Mouse (Mus musculus) neural tube, embryonic 13.5 days (tissue): ENCODE measurements around the gene Prss46. TPM values are rescaled to one million over a fixed set of nuclear protein-coding genes. Genes with fewer than 3 reads are reported as not detected.
A peak's percentile ranks its signal among the peaks of the same experiment; 100 is the strongest.

Experiments used
- ATAC-seq: fragments of 200-750 bp; cut with Nextera tagmentation; 2 replicates; pipeline ENCODE4 v1.8.0; 2017; ENCODE audit warnings: low read depth, mild to moderate bottlenecking, moderate TSS enrichment, moderate library complexity
- H3K27ac ChIP-seq: fragments of 300-500 bp; sonication (generic); replicated peaks from 2 replicates; pipeline ENCODE4 v1.5.1; 2015; ENCODE audit warnings: moderate library complexity, mild to moderate bottlenecking, inconsistent platforms
- H3K27me3 ChIP-seq: fragments of 300-500 bp; sonication (generic); 2 replicates; pipeline ENCODE4 v1.6.1; 2015; ENCODE audit warnings: mild to moderate bottlenecking, inconsistent platforms
- H3K36me3 ChIP-seq: fragments of 300-500 bp; sonication (generic); 2 replicates; pipeline ENCODE4 v1.6.1; 2015; ENCODE audit warnings: mild to moderate bottlenecking, inconsistent platforms
- H3K4me1 ChIP-seq: fragments of 300-500 bp; sonication (generic); replicated peaks from 2 replicates; pipeline ENCODE4 v1.6.1; 2015; ENCODE audit warnings: inconsistent platforms
- H3K4me2 ChIP-seq: fragments of 300-500 bp; sonication (generic); 2 replicates; pipeline ENCODE4 v1.6.1; 2015; ENCODE audit warnings: inconsistent platforms, mild to moderate bottlenecking, moderate library complexity
- H3K4me3 ChIP-seq: fragments of 300-500 bp; sonication (generic); 2 replicates; pipeline ENCODE4 v1.5.1; 2015; ENCODE audit warnings: mild to moderate bottlenecking, inconsistent platforms
- H3K9ac ChIP-seq: fragments of 300-500 bp; sonication (generic); 2 replicates; pipeline ENCODE4 v1.6.1; 2015; ENCODE audit warnings: moderate library complexity, mild to moderate bottlenecking, inconsistent platforms
- H3K9me3 ChIP-seq: fragments of 300-500 bp; sonication (generic); 2 replicates; pipeline ENCODE4 v1.6.1; 2016; ENCODE audit warnings: inconsistent platforms
- WGBS: fragments of 180-500 bp; shearing (Covaris S2); methylation state at CpG from one replicate; pipeline ENCODE4 v1.1.7; 2015; 5-methylcytosine and 5-hydroxymethylcytosine counted together
- polyA plus RNA-seq: library from polyadenylated mRNA; unstranded; fragments of >200 nt; fragmentation: Nextera tagmentation; extraction: Ambion mirVana; gene quantifications from 2 replicates; pipeline ENCODE4 v1.2.1, GENCODE M21; 2015

The Prss46 gene
- polyA plus RNA-seq, 1 experiment from 2014 or later = not detected

- Histone ChIP-seq H3K27ac (peak overlapping the region; percentile 76), H3K9ac (peak overlapping the region; percentile 58), H3K4me1 (peaks cover 26% of the 10 kb centered on the region), H3K4me2 (peak overlapping the region; percentile 57), H3K4me3 (peak overlapping the region; percentile 34), H3K27me3 (peaks cover 37% of the 10 kb centered on the region), H3K9me3 (no peaks in the 10 kb centered on the region), H3K36me3 (no peaks in the 10 kb centered on the region)
- ATAC-seq = peak; percentile 77
- 6% methylated on average over 40 of the region's 40 CpGs for WGBS
These were observed 29.7 kb downstream of the Prss46 start for GRCm38 (mm10) chr9:110873681-110874659.

- H3K36me3 ChIP-seq = no peaks in the 10 kb centered on the region
- H3K4me2 ChIP-seq = peak overlapping the region; percentile 57
- no peak overlapping the region for H3K4me3 ChIP-seq
- peaks cover 45% of the 10 kb centered on the region for H3K27me3 ChIP-seq
- peaks cover 31% of the 10 kb centered on the region for H3K4me1 ChIP-seq
- no peak overlapping the region for H3K9ac ChIP-seq
- H3K9me3 ChIP-seq = no peaks in the 10 kb centered on the region
- peak; percentile 60 for ATAC-seq
- peak overlapping the region; percentile 76 for H3K27ac ChIP-seq
- 10% methylated on average over 2 of the region's 3 CpGs for WGBS
These were observed 30.4 kb downstream of the Prss46 start for GRCm38 (mm10) chr9:110874660-110875191.

GRCm38 (mm10) chr9:110875288-110875695 is 31.0 kb downstream of the Prss46 start:
- Histone ChIP-seq H3K4me2 (no peak overlapping the region), H3K9ac (no peak overlapping the region), H3K27ac (peak overlapping the region; percentile 76), H3K9me3 (no peaks in the 10 kb centered on the region), H3K27me3 (peaks cover 50% of the 10 kb centered on the region), H3K36me3 (no peaks in the 10 kb centered on the region), H3K4me1 (peaks cover 37% of the 10 kb centered on the region), H3K4me3 (no peak overlapping the region)
- ATAC-seq = peak; percentile 66; the same call in 1 of the 2 replicates
- WGBS = 11% methylated on average over 5 of the region's 6 CpGs

GRCm38 (mm10) chr9:110877353-110877752 is 33.0 kb downstream of the Prss46 start:
- 69% methylated on average over 1 of the region's 1 CpGs for WGBS
- Histone ChIP-seq H3K27ac (no peak overlapping the region), H3K27me3 (peaks cover 67% of the 10 kb centered on the region)

GRCm38 (mm10) chr9:110877888-110878287 is 33.6 kb downstream of the Prss46 start:
- H3K36me3 ChIP-seq = no peaks in the 10 kb centered on the region
- peaks cover 41% of the 10 kb centered on the region for H3K4me1 ChIP-seq
- no peak for ATAC-seq
- WGBS = 84% methylated on average over 5 of the region's 5 CpGs
- H3K4me2 ChIP-seq = no peak overlapping the region
- H3K9me3 ChIP-seq = no peaks in the 10 kb centered on the region
- H3K4me3 ChIP-seq = no peak overlapping the region
- no peak overlapping the region for H3K27ac ChIP-seq
- no peak overlapping the region for H3K9ac ChIP-seq
- peaks cover 63% of the 10 kb centered on the region for H3K27me3 ChIP-seq

More at GRCm38 (mm10) chr9:110877353-110877752, 33.0 kb downstream of the Prss46 start:
- Histone ChIP-seq H3K9me3 (no peaks in the 10 kb centered on the region), H3K4me1 (peaks cover 41% of the 10 kb centered on the region), H3K36me3 (no peaks in the 10 kb centered on the region), H3K9ac (no peak overlapping the region), H3K4me3 (no peak overlapping the region), H3K4me2 (no peak overlapping the region)
- ATAC-seq = no peak

GRCm38 (mm10) chr9:110879191-110879920 is 35.0 kb downstream of the Prss46 start, which contains the start of gene Als2cl:
Gene Als2cl (plus strand): TSS chr9:110879870.
- Histone ChIP-seq H3K4me2 (peak within 1 kb of the TSS; percentile 83), H3K36me3 (no peaks in the 10 kb centered on the region), H3K4me3 (peak within 1 kb of the TSS; percentile 48), H3K9me3 (no peaks in the 10 kb centered on the region), H3K27me3 (peaks cover 58% of the 10 kb centered on the region), H3K9ac (peak within 1 kb of the TSS; percentile 64), H3K4me1 (peaks cover 31% of the 10 kb centered on the region), H3K27ac (no peak within 1 kb of the TSS)
- WGBS = 14% methylated on average over 12 of the region's 12 CpGs
- no peak for ATAC-seq

GRCm38 (mm10) chr9:110879998-110880561 is 35.8 kb downstream of the Prss46 start, which contains the start of gene Tmie:
Gene Tmie (minus strand): TSS chr9:110880113.
- H3K4me2 ChIP-seq = peak within 1 kb of the TSS; percentile 83
- H3K27me3 ChIP-seq = peaks cover 58% of the 10 kb centered on the region
- H3K4me3 ChIP-seq = peak within 1 kb of the TSS; percentile 48
- ATAC-seq = 0 out of 2 replicates have a peak, but pooled peaks have one; percentile 16
- H3K9ac ChIP-seq = peak within 1 kb of the TSS; percentile 64
- H3K4me1 ChIP-seq = peaks cover 24% of the 10 kb centered on the region
- no peak within 1 kb of the TSS for H3K27ac ChIP-seq
- H3K36me3 ChIP-seq = no peaks in the 10 kb centered on the region
- WGBS = under 1% methylated on average over 56 of the region's 57 CpGs
- no peaks in the 10 kb centered on the region for H3K9me3 ChIP-seq

- H3K9ac ChIP-seq = no peak overlapping the region
- H3K4me3 ChIP-seq = peak overlapping the region; percentile 48
- 69% methylated on average over 4 of the region's 4 CpGs for WGBS
- peaks cover 58% of the 10 kb centered on the region for H3K27me3 ChIP-seq
- ATAC-seq = no peak
- H3K4me1 ChIP-seq = peaks cover 17% of the 10 kb centered on the region
- H3K36me3 ChIP-seq = no peaks in the 10 kb centered on the region
- H3K27ac ChIP-seq = no peak overlapping the region
- peak overlapping the region; percentile 83 for H3K4me2 ChIP-seq
- no peaks in the 10 kb centered on the region for H3K9me3 ChIP-seq
These were observed 36.5 kb downstream of the Prss46 start for GRCm38 (mm10) chr9:110880772-110881171.

GRCm38 (mm10) chr9:110881953-110882352 is 37.6 kb downstream of the Prss46 start:
- peaks cover 16% of the 10 kb centered on the region for H3K4me1 ChIP-seq
- peaks cover 54% of the 10 kb centered on the region for H3K27me3 ChIP-seq
- 75% methylated on average over 7 of the region's 7 CpGs for WGBS
- no peaks in the 10 kb centered on the region for H3K9me3 ChIP-seq
- H3K9ac ChIP-seq = no peak overlapping the region
- H3K4me2 ChIP-seq = no peak overlapping the region
- H3K27ac ChIP-seq = no peak overlapping the region
- no peak overlapping the region for H3K4me3 ChIP-seq
- no peaks in the 10 kb centered on the region for H3K36me3 ChIP-seq
- no peak for ATAC-seq

- Histone ChIP-seq H3K4me3 (no peak overlapping the region), H3K27ac (no peak overlapping the region), H3K4me2 (no peak overlapping the region), H3K4me1 (no peaks in the 10 kb centered on the region), H3K27me3 (no peaks in the 10 kb centered on the region), H3K9me3 (no peaks in the 10 kb centered on the region), H3K36me3 (no peaks in the 10 kb centered on the region), H3K9ac (no peak overlapping the region)
- WGBS = 68% methylated on average over 9 of the region's 9 CpGs
- no peak for ATAC-seq
These were observed 43.3 kb downstream of the Prss46 start for GRCm38 (mm10) chr9:110887388-110888303.

- H3K4me3 ChIP-seq = no peak overlapping the region
- WGBS = 90% methylated on average over 14 of the region's 14 CpGs
- H3K9me3 ChIP-seq = no peaks in the 10 kb centered on the region
- H3K27me3 ChIP-seq = no peaks in the 10 kb centered on the region
- no peak overlapping the region for H3K4me2 ChIP-seq
- ATAC-seq = no peak
- H3K36me3 ChIP-seq = no peaks in the 10 kb centered on the region
- H3K27ac ChIP-seq = no peak overlapping the region
- no peaks in the 10 kb centered on the region for H3K4me1 ChIP-seq
- no peak overlapping the region for H3K9ac ChIP-seq
These were observed 44.6 kb downstream of the Prss46 start for GRCm38 (mm10) chr9:110888935-110889334.
